Mouse (Mus musculus): ENCODE measurements around the gene Dab1. TPM values are rescaled to one million over a fixed set of nuclear protein-coding genes. Genes with fewer than 3 reads are reported as not detected.
A peak's percentile ranks its signal among the peaks of the same experiment; 100 is the strongest.

Dab1 gene
- polyA plus RNA-seq, 1 experiment from 2014 or later, result 3.0 TPM

- Histone ChIP-seq H3K27me3 (ENCODE audit: control insufficient read depth, insufficient read depth, low read depth, low read length) (no peaks in the 10 kb centered on the region), H3K4me1 (replicated peaks; ENCODE audit: control insufficient read depth, insufficient read depth, low read length) (no peaks in the 10 kb centered on the region), H3K9ac (ENCODE audit: low read length) (no peak overlapping the region), H3K27ac (ENCODE audit: low read length) (no peak overlapping the region), H3K4me2 (ENCODE audit: low read depth, low read length) (no peak overlapping the region), H3K9me3 (ENCODE audit: control insufficient read depth, low read length) (no peaks in the 10 kb centered on the region), H3K36me3 (ENCODE audit: control insufficient read depth, insufficient read depth, low read length) (no peaks in the 10 kb centered on the region), H3K4me3 (ENCODE audit: low read length) (no peak overlapping the region)
- 59% methylated on average over 3 of the region's 3 CpGs for WGBS
- no peak for ATAC-seq (ENCODE audit: low read depth)
These were observed 1069.9 kb downstream of the Dab1 start for GRCm38 (mm10) chr4:104689047-104689446.

GRCm38 (mm10) chr4:104691026-104691425, 1071.9 kb downstream of the Dab1 start:
- no peak overlapping the region for H3K9ac ChIP-seq (ENCODE audit: low read length)
- H3K4me2 ChIP-seq (ENCODE audit: low read depth, low read length), result no peak overlapping the region
- H3K9me3 ChIP-seq (ENCODE audit: control insufficient read depth, low read length), result no peaks in the 10 kb centered on the region
- no peak for ATAC-seq (ENCODE audit: low read depth)
- WGBS, result 75% methylated on average over 7 of the region's 7 CpGs
- H3K4me1 ChIP-seq (replicated peaks; ENCODE audit: control insufficient read depth, insufficient read depth, low read length), result no peaks in the 10 kb centered on the region
- H3K4me3 ChIP-seq (ENCODE audit: low read length), result no peak overlapping the region
- no peaks in the 10 kb centered on the region for H3K36me3 ChIP-seq (ENCODE audit: control insufficient read depth, insufficient read depth, low read length)
- no peaks in the 10 kb centered on the region for H3K27me3 ChIP-seq (ENCODE audit: control insufficient read depth, insufficient read depth, low read depth, low read length)
- no peak overlapping the region for H3K27ac ChIP-seq (ENCODE audit: low read length)

- Histone ChIP-seq H3K4me1 (replicated peaks; ENCODE audit: control insufficient read depth, insufficient read depth, low read length) (no peaks in the 10 kb centered on the region), H3K27ac (ENCODE audit: low read length) (no peak overlapping the region), H3K9ac (ENCODE audit: low read length) (no peak overlapping the region), H3K36me3 (ENCODE audit: control insufficient read depth, insufficient read depth, low read length) (no peaks in the 10 kb centered on the region), H3K9me3 (ENCODE audit: control insufficient read depth, low read length) (no peaks in the 10 kb centered on the region), H3K4me2 (ENCODE audit: low read depth, low read length) (no peak overlapping the region), H3K27me3 (ENCODE audit: control insufficient read depth, insufficient read depth, low read depth, low read length) (no peaks in the 10 kb centered on the region), H3K4me3 (ENCODE audit: low read length) (no peak overlapping the region)
- 65% methylated on average over 11 of the region's 11 CpGs for WGBS
- no peak for ATAC-seq (ENCODE audit: low read depth)
These were observed 1075.0 kb downstream of the Dab1 start for GRCm38 (mm10) chr4:104694188-104694587.

GRCm38 (mm10) chr4:104696522-104696921, 1077.4 kb downstream of the Dab1 start:
- no peaks in the 10 kb centered on the region for H3K27me3 ChIP-seq (ENCODE audit: control insufficient read depth, insufficient read depth, low read depth, low read length)
- no peaks in the 10 kb centered on the region for H3K9me3 ChIP-seq (ENCODE audit: control insufficient read depth, low read length)
- H3K9ac ChIP-seq (ENCODE audit: low read length), result no peak overlapping the region
- no peak; the same call in 1 of the 2 replicates for ATAC-seq (ENCODE audit: low read depth)
- H3K4me3 ChIP-seq (ENCODE audit: low read length), result no peak overlapping the region
- H3K36me3 ChIP-seq (ENCODE audit: control insufficient read depth, insufficient read depth, low read length), result no peaks in the 10 kb centered on the region
- H3K4me2 ChIP-seq (ENCODE audit: low read depth, low read length), result no peak overlapping the region
- WGBS, result 73% methylated on average over 3 of the region's 3 CpGs
- H3K27ac ChIP-seq (ENCODE audit: low read length), result no peak overlapping the region
- H3K4me1 ChIP-seq (replicated peaks; ENCODE audit: control insufficient read depth, insufficient read depth, low read length), result no peaks in the 10 kb centered on the region

GRCm38 (mm10) chr4:104697703-104698102, 1078.5 kb downstream of the Dab1 start:
- WGBS, result 68% methylated on average over 4 of the region's 4 CpGs

GRCm38 (mm10) chr4:104705664-104706645, 1086.8 kb downstream of the Dab1 start:
- H3K4me1 ChIP-seq (replicated peaks; ENCODE audit: control insufficient read depth, insufficient read depth, low read length), result 0 out of 2 replicates have a peak, but pooled peaks cover 2% of the 10 kb centered on the region
- H3K9ac ChIP-seq (ENCODE audit: low read length), result no peak overlapping the region
- H3K27ac ChIP-seq (ENCODE audit: low read length), result no peak overlapping the region
- no peaks in the 10 kb centered on the region for H3K9me3 ChIP-seq (ENCODE audit: control insufficient read depth, low read length)
- ATAC-seq (ENCODE audit: low read depth), result peak; percentile 23; the same call in 1 of the 2 replicates
- no peaks in the 10 kb centered on the region for H3K27me3 ChIP-seq (ENCODE audit: control insufficient read depth, insufficient read depth, low read depth, low read length)
- H3K4me3 ChIP-seq (ENCODE audit: low read length), result no peak overlapping the region
- WGBS, result 43% methylated on average over 10 of the region's 10 CpGs
- no peak overlapping the region for H3K4me2 ChIP-seq (ENCODE audit: low read depth, low read length)
- H3K36me3 ChIP-seq (ENCODE audit: control insufficient read depth, insufficient read depth, low read length), result no peaks in the 10 kb centered on the region

More at GRCm38 (mm10) chr4:104697703-104698102, 1078.5 kb downstream of the Dab1 start:
- Histone ChIP-seq H3K27me3 (ENCODE audit: control insufficient read depth, insufficient read depth, low read depth, low read length) (no peaks in the 10 kb centered on the region), H3K4me1 (replicated peaks; ENCODE audit: control insufficient read depth, insufficient read depth, low read length) (no peaks in the 10 kb centered on the region), H3K9me3 (ENCODE audit: control insufficient read depth, low read length) (no peaks in the 10 kb centered on the region), H3K4me2 (ENCODE audit: low read depth, low read length) (no peak overlapping the region), H3K4me3 (ENCODE audit: low read length) (no peak overlapping the region), H3K36me3 (ENCODE audit: control insufficient read depth, insufficient read depth, low read length) (no peaks in the 10 kb centered on the region), H3K9ac (ENCODE audit: low read length) (no peak overlapping the region), H3K27ac (ENCODE audit: low read length) (no peak overlapping the region)
- no peak for ATAC-seq (ENCODE audit: low read depth)

GRCm38 (mm10) chr4:104712338-104713083, 1093.4 kb downstream of the Dab1 start:
- H3K4me2 ChIP-seq (ENCODE audit: low read depth, low read length), result no peak overlapping the region
- WGBS, result 73% methylated on average over 15 of the region's 15 CpGs
- H3K27me3 ChIP-seq (ENCODE audit: control insufficient read depth, insufficient read depth, low read depth, low read length), result no peaks in the 10 kb centered on the region
- H3K9me3 ChIP-seq (ENCODE audit: control insufficient read depth, low read length), result no peaks in the 10 kb centered on the region
- no peak for ATAC-seq (ENCODE audit: low read depth)
- no peak overlapping the region for H3K9ac ChIP-seq (ENCODE audit: low read length)
- H3K27ac ChIP-seq (ENCODE audit: low read length), result no peak overlapping the region
- H3K4me3 ChIP-seq (ENCODE audit: low read length), result no peak overlapping the region
- H3K4me1 ChIP-seq (replicated peaks; ENCODE audit: control insufficient read depth, insufficient read depth, low read length), result no peaks in the 10 kb centered on the region
- no peaks in the 10 kb centered on the region for H3K36me3 ChIP-seq (ENCODE audit: control insufficient read depth, insufficient read depth, low read length)

GRCm38 (mm10) chr4:104714925-104715519, 1095.9 kb downstream of the Dab1 start:
- Histone ChIP-seq H3K4me1 (replicated peaks; ENCODE audit: control insufficient read depth, insufficient read depth, low read length) (peaks cover 5% of the 10 kb centered on the region), H3K9me3 (ENCODE audit: control insufficient read depth, low read length) (no peaks in the 10 kb centered on the region), H3K27ac (ENCODE audit: low read length) (no peak overlapping the region), H3K4me3 (ENCODE audit: low read length) (no peak overlapping the region), H3K4me2 (ENCODE audit: low read depth, low read length) (no peak overlapping the region), H3K9ac (ENCODE audit: low read length) (no peak overlapping the region), H3K36me3 (ENCODE audit: control insufficient read depth, insufficient read depth, low read length) (no peaks in the 10 kb centered on the region), H3K27me3 (ENCODE audit: control insufficient read depth, insufficient read depth, low read depth, low read length) (no peaks in the 10 kb centered on the region)
- ATAC-seq (ENCODE audit: low read depth), result no peak
- WGBS, result 46% methylated on average over 9 of the region's 9 CpGs

- no peak overlapping the region for H3K4me3 ChIP-seq (ENCODE audit: low read length)
- H3K9ac ChIP-seq (ENCODE audit: low read length), result no peak overlapping the region
- no peaks in the 10 kb centered on the region for H3K27me3 ChIP-seq (ENCODE audit: control insufficient read depth, insufficient read depth, low read depth, low read length)
- H3K27ac ChIP-seq (ENCODE audit: low read length), result no peak overlapping the region
- no peak overlapping the region for H3K4me2 ChIP-seq (ENCODE audit: low read depth, low read length)
- H3K36me3 ChIP-seq (ENCODE audit: control insufficient read depth, insufficient read depth, low read length), result no peaks in the 10 kb centered on the region
- H3K4me1 ChIP-seq (replicated peaks; ENCODE audit: control insufficient read depth, insufficient read depth, low read length), result peaks cover 5% of the 10 kb centered on the region
- 67% methylated on average over 6 of the region's 6 CpGs for WGBS
- no peak for ATAC-seq (ENCODE audit: low read depth)
- H3K9me3 ChIP-seq (ENCODE audit: control insufficient read depth, low read length), result no peaks in the 10 kb centered on the region
These were observed 1096.7 kb downstream of the Dab1 start for GRCm38 (mm10) chr4:104715857-104716256.
